Mouse (Mus musculus): Measurements from ENCODE around the gene Ttll8.
A peak's percentile ranks its signal among the peaks of the same experiment; 100 is the strongest.

Ttll8 gene

GRCm38 (mm10) chr15:88859206-88859970 lies 94.8 kb downstream of the Ttll8 start:
- DNase-seq, result no peak

DNA sequence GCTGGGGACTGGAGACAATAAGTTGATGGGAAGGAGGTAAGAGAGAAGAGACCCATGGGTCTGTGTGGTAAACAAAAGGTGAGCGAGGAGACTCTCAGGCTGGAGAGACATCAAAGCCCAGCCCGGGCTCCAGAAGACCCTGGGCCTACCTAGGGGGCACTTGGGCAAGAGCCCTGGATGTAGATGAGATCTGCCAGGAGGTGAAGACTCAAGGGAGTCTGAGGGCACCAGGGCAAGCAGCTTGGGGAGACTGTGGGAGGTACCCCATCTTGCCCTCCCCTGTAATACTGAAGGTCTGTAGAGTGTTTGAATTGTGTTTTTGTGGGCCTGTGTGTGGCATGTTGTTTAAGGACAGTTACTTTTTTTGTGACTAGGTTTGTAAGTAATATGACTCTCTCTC lies 95.5 kb downstream of the Ttll8 start:
- no peak for DNase-seq

DNA sequence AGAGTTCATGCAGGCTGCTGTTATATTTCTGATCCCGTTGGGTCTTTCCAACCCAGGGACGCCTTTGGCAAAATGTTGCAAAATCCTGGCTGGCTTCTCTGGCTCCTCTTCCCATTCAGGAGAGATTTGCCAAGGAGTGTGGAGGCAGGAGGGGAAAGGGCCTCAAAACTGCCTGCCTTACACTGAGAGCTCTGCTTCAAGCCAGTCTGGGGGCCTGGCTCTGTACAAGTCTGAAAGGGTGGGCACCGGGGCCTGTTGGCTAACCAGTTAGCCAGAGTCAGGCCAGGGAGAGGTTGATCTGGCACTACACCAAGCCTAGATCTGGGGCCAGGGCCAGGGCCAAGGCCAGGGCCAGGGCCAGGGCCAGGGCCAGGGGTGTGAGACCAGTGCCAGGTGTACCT lies 96.1 kb downstream of the Ttll8 start:
- DNase-seq, result peak in 1 of 2 experiments; percentile 58

DNA sequence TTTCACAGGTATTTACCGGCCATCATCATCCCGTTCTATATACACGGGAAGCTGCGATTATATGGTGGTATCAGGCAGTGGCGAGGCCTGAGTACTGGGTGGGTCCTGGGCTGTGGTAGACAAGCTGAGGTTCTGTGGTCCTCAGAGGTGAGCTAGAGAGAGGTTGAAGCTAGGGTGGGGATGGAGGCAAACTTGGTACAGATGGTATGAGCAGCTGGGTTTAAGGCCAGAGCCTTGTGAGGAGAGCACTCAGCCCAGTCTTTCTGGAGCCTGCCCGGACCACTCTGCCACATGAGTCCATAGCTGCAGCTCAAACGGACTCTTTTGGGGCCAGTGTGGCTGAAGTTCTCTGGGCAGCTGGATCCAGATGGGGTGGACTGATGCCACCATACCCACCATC lies 96.9 kb downstream of the Ttll8 start:
- DNase-seq, result no peak

GRCm38 (mm10) chr15:88856613-88857012 lies 97.6 kb downstream of the Ttll8 start:
- no peak for DNase-seq

DNA sequence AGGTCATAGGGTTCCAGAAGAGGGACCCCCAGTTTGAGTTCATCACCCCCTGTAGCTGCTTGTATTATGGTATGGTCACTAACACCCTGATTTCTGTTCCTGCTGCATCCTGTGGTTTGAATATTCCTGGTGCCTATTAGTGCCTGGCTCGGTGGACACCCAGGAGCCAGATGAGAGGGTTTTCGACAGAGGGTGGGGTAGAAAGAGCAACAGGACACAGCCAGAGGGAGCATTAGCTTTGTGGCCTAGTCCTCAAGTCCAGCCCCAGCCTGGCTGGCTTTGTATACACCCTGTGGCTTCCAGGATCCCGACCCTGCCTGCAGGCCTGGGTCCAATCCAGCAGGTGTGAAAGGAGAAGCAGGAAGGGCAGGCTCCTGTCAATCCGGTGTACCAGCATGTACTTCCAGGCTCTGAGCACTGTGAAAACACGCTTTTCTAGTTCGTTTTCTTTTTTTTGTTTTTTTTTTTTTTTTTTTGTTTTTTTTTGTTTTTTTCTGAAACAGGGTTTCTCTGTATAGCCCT lies 98.3 kb downstream of the Ttll8 start:
- DNase-seq, result peak in 1 of 2 experiments; percentile 25

GRCm38 (mm10) chr15:88854969-88855830 lies 99.0 kb downstream of the Ttll8 start:
- peak in 1 of 2 experiments; percentile 58 for DNase-seq

DNA sequence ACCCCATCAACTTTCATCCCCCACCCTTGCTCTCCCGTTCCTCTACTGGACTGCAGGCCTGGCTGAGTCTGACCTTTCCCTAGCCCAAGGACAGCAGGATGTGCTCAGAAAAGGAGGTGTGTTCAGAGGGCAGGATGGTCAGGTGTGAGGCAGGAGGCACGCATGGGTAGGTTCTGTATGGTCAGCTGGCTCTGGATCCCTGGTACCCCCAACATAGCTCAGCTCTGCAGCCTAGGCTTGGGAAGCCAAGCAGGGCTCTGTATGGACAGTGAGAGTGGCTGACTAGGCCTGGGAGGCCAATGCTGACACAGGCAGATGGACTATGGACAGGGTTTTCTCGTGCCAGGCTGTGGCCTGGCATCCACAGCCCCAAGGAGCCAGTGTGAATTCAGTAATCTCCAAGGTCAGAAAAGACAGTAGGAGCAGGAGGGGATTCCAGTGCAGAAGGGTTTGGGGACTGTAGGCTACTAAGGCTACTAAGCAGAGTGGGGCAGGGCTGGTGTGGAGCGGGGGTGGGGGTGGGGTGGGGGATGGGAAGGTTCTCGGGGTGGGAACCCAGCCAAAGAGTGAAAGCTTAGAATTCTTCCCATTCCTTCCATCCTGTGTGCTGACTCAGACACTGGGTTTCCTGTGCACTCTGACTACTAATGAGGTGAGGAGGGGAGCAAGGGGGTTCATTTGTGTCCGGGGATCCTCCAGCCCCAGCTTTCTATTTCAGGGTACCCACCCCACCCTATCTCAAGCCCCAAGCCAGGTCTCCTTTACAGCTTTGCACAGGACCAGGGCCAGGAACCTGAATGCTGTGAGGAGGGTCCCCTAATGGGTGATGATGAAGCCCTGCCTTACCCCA lies 99.9 kb downstream of the Ttll8 start:
- DNase-seq, result peak; percentile 88 to 94

- DNase-seq, result peak in 1 of 2 experiments; percentile 50
Measured at GRCm38 (mm10) chr15:88853106-88853505, 101.1 kb downstream of the Ttll8 start.

GRCm38 (mm10) chr15:88851507-88852149 lies 102.6 kb downstream of the Ttll8 start:
- DNase-seq, result peak; percentile 86 to 90

- DNase-seq, result peak; percentile 80 to 82
Measured at GRCm38 (mm10) chr15:88851076-88851475, 103.1 kb downstream of the Ttll8 start.

GRCm38 (mm10) chr15:88850146-88850826 lies 103.9 kb downstream of the Ttll8 start:
- peak; percentile 94 to 96 for DNase-seq

- DNase-seq, result no peak
Measured at GRCm38 (mm10) chr15:88849621-88850020, 104.6 kb downstream of the Ttll8 start.

GRCm38 (mm10) chr15:88848661-88849060 lies 105.6 kb downstream of the Ttll8 start:
- DNase-seq, result no peak

DNA sequence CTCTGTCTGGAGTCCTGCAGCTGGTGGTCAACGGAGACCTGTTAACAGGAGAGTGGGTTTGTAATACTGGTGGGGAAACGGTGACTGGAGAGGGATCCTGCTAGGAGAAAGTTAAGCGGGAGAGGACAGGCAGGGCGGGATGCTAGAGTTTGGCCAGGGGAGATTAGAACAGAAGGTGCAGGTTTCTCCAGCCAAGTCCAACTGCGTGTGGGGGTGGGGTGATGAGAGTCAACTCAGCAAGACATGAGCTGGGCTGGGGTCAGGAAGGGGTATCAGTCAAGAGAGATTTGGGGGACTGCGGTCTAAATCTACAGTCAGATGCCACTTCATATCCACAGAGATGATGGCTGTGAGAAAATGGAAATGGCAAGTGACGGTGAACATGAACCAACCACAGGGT lies 109.3 kb downstream of the Ttll8 start:
- no peak for DNase-seq

GRCm38 (mm10) chr15:88843486-88844097 lies 110.6 kb downstream of the Ttll8 start:
- no peak for DNase-seq

GRCm38 (mm10) chr15:88842300-88842673 lies 111.9 kb downstream of the Ttll8 start:
- DNase-seq, result no peak

DNA sequence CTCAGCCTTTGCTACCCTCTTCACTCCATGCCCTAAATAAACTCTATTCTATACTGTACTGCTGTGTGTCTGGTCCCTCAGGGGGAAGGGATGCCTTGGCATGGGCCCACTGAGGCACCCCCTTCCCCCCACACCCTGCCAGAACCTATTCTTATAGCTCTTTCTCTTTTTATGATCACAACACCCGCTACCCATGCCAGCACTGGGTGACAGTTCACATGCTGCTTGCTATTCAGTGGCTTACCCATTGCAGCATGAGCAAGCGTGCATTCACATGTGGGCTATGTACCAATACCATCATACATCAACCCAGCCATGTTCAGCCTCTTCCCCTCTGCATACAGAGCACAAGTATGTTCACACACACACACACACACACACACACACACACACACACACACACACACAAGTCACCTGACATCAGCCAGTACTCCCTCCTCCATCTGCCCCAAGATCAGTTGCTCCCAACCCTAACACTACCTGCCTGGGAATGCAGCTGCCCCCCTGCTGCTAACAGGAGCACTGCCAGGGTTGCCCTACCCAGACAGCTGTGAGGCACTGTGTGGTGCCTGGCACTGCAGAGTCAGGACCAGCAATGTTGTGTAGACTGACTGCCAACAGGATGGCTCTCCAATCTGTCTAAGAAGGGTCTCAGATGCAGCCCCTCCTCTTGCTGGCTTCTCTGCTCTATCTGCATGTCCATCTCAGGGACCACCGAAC lies 112.5 kb downstream of the Ttll8 start:
- DNase-seq, result no peak

- no peak for DNase-seq
Measured at GRCm38 (mm10) chr15:88841160-88841559, 113.1 kb downstream of the Ttll8 start.

Measured in kidney, adult 8-10 months (tissue).